Mouse (Mus musculus) c-Kit-positive CD71-negative TER-119-negative erythroid progenitor cells, embryonic 14.5 days (primary cell): ENCODE results near the gene Pafah1b3.
"Not testable (repeated sequence)": the region's sequence is repeated elsewhere in the genome, so short reads cannot be mapped to it uniquely, and the experiment has no call there.

Source experiments
- DNase-seq: peaks from one replicate; pipeline ENCODE4 v3.0.0-alpha.2; 2013; ENCODE audit warnings: low read depth

The Pafah1b3 gene

DNA sequence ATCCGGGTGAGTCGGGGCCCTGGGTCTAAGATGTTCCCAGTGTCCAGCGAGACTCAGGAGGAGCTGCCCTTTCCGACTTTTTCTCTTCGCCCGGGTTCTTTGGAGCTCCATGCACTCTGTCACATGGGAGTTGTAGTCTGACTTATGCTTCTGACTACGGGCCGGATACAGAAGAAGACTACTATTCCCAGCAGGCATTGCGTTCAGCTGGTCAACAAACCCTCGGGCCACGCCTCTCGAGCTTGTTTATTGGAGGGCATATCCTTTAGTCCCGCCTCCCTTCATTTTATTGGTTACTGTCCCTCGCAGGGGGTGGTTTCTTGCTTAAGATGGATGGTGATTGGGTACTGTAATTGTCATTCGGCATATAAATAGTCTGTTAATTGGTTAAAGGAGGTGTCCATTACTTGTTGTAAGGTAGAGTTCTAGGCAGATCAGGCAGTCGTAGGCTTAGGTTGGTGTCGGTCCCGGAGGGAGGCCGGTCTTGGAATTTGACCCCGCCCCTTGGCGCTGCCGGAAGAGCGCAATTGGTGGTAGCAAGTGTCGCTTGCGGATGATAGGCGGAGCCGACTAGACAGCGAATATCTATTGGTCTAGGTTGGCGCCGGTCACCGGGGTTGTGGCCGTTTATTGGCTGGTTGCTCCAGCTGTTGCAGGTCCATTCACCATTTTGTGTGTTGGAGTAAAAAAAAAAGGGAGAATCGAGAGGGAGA, 29.9 kb downstream of the Pafah1b3 start:
- DNase-seq, result peak; percentile 99

DNA sequence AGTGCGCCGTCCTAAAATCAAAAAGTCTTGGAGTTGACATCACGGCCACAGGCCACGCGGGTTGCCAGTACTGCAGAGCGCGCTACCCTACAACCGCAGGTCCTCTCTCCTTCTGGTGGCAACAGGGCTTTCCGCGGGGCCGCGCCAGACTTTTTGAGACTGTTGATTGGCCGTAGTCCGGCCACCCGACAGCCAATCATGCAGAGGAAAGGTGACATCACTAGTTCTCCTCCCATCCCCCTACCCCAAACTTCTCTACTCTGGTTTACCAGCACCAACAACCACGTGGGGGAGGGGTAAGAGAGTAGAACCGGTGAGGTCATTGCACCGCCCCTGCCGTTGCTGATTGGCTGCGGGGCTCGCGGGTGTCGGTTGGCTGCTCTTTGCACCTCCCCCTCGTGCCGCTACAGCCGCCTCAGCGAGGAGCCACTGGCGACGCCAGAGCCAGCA, 30.5 kb downstream of the Pafah1b3 start, which contains the start of gene Cic:
Gene Cic, plus strand, starts transcription at position 404 of the 450 bp plus-strand sequence.
- DNase-seq, result peak; percentile 99

DNA sequence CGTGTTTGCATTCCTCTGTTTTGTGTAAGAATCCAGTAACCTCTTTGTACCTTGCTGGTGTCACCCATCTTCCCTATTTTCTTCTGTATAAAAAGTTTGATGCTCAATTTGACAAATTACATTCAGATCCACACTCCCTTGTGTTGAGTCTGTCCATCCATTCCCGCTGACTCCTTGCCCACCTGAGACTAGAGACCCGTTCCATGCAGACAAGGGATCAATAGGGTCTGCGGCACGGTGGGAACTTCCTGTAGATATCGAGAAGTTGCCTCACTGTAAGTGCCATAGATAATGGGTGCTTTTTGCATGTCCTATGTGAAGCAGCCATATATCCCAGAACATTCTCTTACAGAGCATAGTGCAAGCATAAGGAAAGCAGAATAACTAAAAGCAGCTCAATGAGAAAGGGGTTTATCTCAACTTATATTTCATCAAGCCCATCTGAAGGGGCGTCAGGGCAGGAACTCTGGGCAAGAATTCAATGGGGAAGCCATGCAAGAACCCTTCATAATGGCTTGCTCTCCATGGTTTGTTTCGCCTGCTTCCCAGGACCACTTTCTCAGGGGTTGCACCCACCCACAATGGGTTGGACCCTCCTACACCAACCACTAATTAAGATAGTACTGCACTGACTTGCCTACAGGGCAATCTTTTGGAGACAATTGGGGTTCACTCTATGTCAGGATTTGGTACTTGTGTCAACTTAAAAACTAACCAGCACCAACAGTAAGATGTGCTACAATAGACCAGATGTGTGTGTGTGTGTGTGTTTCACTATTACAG, 31.4 kb downstream of the Pafah1b3 start:
- no peak for DNase-seq

DNA sequence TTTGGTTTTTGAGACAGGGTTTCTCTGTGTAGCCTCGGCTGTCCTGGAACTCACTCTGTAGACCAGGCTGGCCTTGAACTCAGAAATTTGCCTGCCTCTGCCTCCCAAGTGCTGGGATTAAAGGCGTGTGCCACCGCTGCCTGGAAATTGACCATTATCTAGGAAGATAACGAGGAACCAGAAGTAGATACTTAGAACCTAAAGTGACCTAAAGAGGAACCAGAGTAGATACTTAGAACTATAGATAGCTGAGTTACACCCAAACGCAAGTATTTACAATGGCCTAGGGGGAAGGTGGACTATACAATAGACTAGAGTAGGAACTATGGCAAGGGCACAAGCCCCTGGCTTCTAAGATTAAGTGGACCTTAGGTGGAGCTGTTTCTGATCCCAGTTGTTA, 32.0 kb downstream of the Pafah1b3 start:
- DNase-seq, result not testable (repeated sequence)

DNA sequence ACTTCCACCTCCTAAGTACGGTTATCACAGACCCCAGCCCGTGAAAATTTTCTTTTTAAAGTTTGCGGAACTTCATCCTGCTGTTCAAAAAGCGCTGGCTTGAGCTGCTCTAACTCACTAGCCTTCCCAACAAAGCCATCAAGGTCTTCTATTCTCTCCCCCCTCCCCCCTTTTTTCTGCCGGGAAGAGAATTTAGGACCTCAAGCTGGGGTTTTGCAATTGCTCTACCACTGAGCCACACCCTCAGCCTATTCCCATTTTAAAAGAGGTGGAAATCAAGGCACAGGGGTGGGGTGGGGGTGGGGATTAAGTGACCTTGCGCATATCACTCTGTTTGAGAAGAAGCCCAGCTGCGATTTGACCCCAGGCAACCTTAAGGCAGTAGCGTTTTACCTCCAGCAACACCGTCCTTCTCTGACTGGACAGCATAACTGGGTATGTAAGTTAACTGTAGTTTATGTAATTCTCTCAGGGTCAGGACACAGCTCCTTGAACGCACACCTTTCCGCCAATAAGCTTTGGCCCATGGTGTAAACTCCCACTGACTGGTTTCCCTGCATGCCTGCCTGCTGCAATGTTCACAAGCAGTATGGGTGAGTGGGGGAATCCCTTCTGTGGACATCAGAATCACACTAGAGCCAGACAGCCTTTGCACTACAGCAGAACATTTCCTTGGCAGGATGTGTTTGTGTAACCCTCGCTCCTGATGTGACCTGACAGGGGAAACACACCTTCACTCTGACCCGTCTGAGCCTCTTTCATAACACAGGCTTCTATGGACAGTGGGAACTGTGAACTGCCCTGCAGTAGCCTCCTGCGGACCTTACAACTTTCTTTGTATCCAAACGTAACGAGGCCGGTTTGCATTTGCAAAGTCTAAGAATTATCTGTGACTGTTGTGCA, 33.6 kb downstream of the Pafah1b3 start:
- no peak for DNase-seq

DNA sequence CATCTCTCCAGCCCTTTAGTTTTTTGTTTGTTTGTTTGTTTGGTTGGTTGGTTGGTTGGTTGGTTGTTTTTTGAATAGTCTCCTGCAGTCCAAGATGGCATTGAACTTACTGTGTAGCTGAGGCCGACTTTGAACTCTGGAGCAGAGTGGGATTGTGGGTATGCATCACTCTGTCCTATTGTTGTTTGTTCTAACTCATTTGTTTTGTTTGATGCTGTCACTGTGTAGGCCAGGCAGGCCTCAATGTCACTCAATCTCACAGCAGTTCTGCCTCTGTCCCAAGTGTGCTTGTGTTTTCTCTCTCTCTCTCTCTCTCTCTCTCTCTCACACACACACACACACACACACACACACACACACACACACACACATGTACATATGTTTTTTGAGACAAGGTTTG, 35.9 kb downstream of the Pafah1b3 start:
- DNase-seq, result no peak

DNA sequence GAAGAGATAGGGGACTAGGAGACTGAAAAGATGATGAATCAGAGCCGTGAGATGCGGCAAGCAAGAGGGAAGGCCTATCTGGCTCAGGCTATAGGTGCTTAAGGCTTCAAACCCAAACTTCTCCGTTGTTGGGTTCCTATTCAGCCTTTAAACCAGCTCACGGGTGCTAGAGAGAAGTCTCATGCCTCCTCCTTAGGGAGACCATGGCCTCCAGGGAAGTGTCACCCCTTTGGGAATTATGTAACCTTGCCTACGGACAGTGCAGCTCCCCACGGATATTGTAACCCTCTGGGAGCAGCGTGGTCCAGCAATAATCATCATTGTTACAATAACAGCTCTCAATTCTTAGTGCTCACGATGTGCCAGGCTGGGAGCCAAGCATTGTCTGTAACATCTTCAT, 46.0 kb downstream of the Pafah1b3 start:
- DNase-seq, result no peak

DNA sequence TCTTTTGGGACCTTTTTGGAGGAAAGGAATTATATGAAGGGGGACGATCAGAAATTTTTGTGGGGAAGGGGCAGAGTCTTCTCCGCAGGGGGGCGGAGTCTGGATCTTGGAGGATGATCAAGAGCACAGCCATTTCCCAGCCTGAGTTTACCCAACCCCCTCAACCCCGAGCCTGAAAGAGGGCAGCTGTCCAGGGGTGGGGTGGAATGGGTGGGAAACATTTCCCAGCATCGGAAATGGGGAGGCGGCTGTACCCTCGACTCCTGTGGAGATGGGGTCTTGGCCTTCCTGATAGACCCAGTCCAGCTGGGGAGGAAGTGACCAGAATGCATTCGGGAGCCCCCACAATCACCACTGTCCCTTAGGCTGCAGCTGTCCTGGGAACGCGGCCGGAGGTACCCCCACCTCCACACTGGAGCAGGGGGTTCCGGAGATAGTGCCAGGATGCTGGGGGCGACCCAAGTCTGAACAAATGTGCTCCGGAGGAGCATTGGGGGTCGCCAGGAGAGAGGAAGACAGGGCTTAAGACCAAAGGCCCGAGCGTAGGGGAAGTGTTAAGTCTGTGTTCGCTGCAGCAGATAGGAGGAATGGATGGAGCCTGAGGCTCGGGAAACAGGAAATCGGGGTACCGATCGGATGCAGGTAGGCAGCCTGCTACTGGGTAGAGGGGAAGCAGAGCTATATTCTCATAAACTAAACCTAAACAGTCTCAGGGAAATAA, 46.6 kb downstream of the Pafah1b3 start:
- DNase-seq, result no peak

DNA sequence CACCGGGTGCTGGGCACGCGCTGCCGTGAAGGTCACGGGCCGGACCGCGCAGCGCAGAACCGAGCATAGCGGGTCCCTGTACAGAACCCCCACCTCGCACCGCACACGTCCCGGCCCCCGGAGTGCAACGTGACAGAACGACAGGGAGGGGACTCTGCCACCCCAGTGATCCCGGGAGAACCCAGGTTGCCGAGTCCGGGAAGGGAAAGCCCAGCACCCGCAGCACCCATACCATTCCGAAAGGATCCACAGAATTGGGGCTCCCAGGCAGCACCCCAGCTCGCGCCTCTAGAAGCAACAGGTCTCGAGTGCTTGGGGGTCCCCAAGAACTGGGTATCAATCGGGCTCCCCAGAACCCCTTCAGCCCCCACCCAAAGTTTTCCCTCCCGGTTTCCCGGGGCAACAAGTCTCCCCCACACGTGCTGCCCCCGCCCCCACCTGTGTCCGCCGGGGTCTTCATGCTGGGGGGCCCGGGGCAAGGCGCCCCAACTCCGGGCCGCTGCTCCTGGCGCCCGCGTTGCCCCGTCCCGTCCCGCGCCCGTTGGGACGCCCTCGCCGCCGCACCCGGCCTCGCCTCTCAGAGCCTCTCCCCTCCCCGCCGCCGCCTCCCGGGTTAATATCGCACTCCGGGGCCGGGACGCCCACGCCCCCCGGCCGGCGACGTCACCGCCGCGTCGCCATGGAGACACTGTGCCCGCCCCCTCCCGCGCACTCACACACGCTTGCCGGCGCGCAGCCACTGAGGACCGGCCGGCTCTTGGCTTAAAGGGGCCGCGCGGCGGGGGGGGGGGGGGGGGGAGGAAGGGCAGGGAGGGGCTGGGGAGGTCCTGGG, 47.4 kb downstream of the Pafah1b3 start, which contains the start of gene Erf:
Gene Erf, minus strand, starts transcription at position 621 of the 832 bp plus-strand sequence.
- DNase-seq, result peak; percentile 84

DNA sequence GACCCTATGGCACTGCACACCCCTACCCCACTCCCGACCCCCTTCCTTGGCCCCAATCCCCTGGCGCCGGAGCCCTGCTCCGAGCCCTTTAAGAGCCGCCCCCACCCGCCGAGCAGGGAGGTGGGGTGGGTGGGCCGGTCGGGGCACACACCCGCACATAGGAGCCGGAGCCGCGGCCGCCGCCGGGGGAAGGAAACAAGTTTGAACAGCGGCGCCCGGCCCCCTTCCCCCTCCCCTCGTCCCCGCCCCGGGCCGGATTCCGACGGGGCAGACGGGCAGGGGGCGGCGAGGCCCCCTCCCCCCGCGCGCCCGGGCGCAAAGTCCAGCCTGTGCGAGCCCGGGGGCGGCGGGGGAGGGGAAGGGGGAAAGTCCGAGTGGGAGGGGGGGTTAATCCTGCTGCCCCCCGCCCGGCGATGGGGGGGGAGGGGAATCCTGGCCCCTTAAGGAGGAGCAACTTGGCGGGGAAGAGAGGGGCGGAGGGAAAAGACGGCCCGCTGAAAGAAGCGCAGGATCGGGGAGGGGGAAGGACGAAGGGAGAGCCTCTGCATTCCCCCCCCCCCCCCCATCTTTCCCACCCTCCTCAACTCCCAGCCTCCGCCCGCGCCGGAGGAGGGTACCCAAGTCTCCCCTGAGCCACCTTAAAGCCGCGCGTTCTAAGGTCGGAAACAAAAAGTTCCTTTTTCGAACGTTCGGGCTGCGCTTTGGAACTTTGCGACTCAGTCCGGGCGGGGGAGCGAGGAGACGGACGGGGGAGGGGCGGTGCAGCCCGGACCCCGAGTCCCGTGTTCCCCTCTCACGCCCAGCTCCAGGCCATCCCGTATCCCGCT, 48.3 kb downstream of the Pafah1b3 start:
- no peak for DNase-seq

DNA sequence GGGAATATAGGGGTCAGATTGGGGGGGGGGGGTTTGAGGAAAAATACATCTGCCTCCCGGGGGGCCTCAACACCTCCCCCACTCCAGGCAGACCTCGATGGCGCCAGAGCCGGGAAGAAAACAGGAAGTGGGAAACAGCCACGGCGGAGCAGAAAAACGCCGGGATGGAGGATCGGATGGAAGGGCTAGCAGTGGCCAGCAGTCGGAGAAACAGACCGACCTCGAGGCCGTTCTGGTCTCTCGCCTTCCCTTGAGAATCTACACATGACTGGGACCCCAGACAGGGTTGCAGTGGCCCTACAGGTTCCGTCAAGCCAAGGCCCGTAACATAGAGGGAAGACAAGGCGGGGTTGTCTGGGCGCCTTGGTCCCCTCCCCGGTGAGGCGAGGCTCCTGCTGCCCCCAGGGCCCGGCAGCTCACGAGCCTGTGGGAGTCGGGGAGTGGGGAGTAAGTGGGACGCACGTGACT, 48.9 kb downstream of the Pafah1b3 start:
- DNase-seq, result no peak

DNA sequence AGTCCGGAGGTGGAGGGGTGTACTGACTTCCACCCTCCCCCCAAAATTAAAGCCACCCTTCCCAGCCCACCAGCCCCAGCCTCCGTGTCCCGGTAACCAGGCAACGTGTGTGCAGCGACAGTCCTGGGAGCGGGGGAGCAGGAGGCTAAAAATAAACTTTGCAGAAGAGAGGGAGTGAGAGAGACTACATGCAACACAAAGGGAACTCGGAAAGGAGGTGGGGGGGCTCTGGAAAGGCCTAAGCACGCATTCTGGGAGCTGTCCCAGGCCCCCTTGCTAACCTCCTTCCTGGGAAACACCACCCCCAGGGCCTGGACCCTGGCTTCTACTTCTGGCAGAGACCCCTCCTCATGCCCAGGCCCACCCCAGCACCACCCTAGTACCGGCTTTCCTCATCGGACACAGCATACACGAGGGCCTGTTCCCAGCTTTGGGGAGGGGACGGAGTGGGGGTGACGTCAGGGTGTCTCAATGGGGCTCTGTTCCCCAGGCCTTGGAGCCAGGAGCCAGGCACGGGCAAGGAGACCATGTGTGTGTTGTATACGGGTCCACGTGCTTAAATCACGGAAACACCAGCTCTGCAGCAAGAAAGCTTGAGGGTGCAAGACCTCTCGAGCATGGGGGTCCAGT, 49.7 kb downstream of the Pafah1b3 start:
- no peak for DNase-seq

DNA sequence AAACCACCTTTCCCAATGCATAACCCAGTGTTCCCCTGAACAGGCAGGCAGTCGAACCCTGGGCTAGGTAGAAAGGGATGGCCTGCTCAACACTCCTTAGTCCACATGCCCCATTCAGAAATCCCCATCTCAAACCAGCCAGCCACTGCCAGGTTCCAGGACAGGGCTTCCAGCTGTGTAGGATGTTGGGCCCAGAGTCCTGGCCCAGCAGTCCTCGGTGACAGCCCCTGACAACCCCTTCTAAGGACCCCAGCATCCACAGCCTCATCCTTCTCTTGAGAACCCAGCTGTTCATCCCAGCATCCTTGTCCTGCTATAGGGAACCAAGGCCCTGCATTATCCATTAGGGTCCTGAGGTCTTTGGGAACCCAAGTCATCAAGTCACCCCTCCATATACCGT, 50.3 kb downstream of the Pafah1b3 start:
- DNase-seq, result no peak

DNA sequence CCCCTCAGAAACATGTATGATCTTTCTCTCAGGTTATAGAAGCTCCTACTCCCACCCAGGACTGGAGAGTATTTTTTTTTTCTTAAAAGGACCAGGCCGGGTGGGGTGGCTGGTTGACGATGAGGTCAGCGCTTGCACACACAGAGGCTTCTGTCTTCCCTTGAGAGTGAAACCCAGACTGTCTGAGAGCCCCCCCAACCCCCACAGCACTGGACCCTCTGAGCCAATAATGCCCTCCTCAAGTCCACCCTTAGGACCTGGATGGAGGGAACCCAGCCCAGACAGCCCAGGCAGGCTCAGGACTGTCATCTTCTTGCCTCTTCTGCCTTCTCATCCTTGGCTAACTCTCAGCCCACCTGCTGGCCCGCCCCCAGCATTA, 51.0 kb downstream of the Pafah1b3 start:
- DNase-seq, result no peak

DNA sequence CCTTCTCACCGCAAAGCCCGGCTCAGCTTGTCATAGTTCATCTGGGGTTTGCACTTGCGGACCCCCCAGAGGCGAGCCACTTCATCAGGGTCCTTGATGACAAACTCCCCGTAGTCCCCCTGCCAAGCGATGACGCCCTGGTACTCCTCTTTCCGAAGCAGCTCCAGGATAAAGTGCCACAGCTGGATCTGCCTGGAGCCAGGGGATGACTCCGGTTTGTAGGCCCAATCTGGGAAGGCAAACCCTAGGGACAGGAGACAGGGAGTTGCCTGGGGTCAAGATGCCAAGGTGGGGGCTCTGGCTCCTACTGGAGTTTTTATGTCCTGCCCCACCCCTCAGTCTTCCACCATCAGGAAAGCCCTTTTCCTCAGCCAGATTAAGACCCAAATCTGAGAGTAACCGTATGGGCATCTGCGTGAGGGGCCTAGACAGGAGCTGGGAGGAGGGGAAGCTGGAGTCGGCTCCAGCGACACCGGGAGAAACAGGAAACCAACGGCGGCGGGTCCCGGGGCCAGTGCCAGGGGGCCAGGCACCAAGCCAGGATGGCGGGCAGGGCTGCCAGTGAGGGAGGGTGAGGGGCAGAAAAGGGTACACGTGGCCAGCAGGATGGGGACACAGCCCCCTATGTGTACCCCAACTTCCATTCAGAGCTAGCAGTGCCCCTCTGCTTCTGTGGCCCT, 51.6 kb downstream of the Pafah1b3 start:
- no peak for DNase-seq
